Mouse (Mus musculus): ENCODE results near the gene Gm28363. TPM values are rescaled to one million over a fixed set of nuclear protein-coding genes. Genes with fewer than 3 reads are reported as not detected.
"Not testable (repeated sequence)": the region's sequence is repeated elsewhere in the genome, so short reads cannot be mapped to it uniquely, and the experiment has no call there.

Gm28363 gene
- not detected in 2 replicates for polyA plus RNA-seq (2016; fragmentation: Nextera tagmentation; extraction: Ambion mirVana)

DNA sequence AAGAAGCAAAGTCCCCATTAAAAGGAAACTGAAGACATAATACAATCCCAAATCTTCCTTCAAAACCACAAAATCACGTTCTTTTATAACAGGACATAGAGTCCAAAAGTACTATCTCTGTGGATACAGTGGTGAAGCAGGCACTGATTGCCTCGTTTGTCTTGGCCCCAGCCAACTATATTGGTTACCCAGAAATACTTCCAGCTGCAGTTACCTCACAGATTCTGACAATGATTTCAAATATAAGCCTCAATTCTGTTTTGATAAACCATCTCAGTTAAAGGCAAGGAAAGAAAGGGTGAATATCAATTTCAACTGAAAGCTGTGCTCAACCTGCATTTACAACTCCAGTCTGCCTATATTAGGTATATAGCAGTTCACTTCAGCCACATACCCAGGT is at the start of gene Gm28363:
Gm28363 (plus strand) TSS at position 301 of the 400 bp plus-strand sequence.
- not testable (repeated sequence) for ATAC-seq (ENCODE audit: low FRiP score, low read depth)
- 58% methylated on average over 2 of the region's 2 CpGs for WGBS

DNA sequence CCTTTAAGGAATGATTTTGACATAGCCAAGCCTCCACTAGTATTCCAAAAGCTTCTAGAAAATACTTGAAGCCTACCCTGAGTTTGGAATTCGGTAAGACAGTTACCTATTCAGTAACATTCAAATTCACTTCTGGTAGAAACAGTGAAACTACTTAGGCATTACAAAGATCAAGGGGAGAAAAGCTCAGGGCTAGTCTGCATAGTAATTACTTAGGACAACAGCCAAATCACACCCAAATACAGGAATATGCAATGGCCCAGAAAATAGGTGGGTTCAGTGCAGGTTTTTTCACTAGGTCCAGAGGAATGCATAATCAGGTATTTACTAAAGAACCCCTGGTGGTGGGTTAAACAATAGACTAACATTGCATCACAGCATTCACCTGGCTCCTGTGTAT is 46.7 kb upstream of the Gm28363 start:
- not testable (repeated sequence) for H3K27ac ChIP-seq (replicated peaks); H3K4me1 ChIP-seq; H3K27me3 ChIP-seq; H3K9me3 ChIP-seq; H3K9ac ChIP-seq (replicated peaks); ATAC-seq (ENCODE audit: low FRiP score, low read depth); H3K4me2 ChIP-seq (replicated peaks); H3K36me3 ChIP-seq; H3K4me3 ChIP-seq
- WGBS: 57% methylated on average over 1 of the region's 1 CpGs

More for the DNA sequence above, at the start of gene Gm28363:
- H3K4me2 ChIP-seq (replicated peaks); H3K4me3 ChIP-seq; H3K27ac ChIP-seq (replicated peaks); H3K36me3 ChIP-seq; H3K9me3 ChIP-seq; H3K4me1 ChIP-seq; H3K9ac ChIP-seq (replicated peaks); H3K27me3 ChIP-seq: not testable (repeated sequence)

Other genes with a start within 250 kb of the Gm28363 start
- not detected in 2 replicates for gene B020011L13Rik, start 84.0 kb downstream of the Gm28363 start, polyA plus RNA-seq (2016; fragmentation: Nextera tagmentation; extraction: Ambion mirVana)
- not detected in 2 replicates for gene Gm28360, start 132.9 kb downstream of the Gm28363 start, polyA plus RNA-seq (2016; fragmentation: Nextera tagmentation; extraction: Ambion mirVana)
- not detected in 2 replicates for gene Gm28168, start 230.9 kb downstream of the Gm28363 start, polyA plus RNA-seq (2016; fragmentation: Nextera tagmentation; extraction: Ambion mirVana)

Measured in midbrain, embryonic 12.5 days (tissue).